Mouse (Mus musculus) CH12.LX (cell line): ENCODE results near the gene Denr. TPM values are rescaled to one million over a fixed set of nuclear protein-coding genes. Genes with fewer than 3 reads are reported as not detected.
A peak's percentile ranks its signal among the peaks of the same experiment; 100 is the strongest.

Experiments used
- DNase-seq: peaks from one replicate; pipeline ENCODE4 v3.0.0-alpha.2; 2013; ENCODE audit errors: extremely low read depth
- H3K27ac ChIP-seq: 2 replicates; pipeline ENCODE4 v1.5.1; 2012; ENCODE audit warnings: low read depth, mild to moderate bottlenecking, control low read depth, moderate library complexity; ENCODE audit not compliant: insufficient read depth
- H3K27me3 ChIP-seq: replicated peaks from 2 replicates; pipeline ENCODE3; 2012; ENCODE audit warnings: inconsistent platforms
- H3K36me3 ChIP-seq, 2 experiments: replicated peaks in 1 of 2; 2 replicates each; pipeline versions ENCODE3 to v1.6.1; 2012; ENCODE audit warnings: inconsistent platforms in 1 of 2, low read length in 1 of 2, mild to moderate bottlenecking in 1 of 2, mixed read lengths in 1 of 2, moderate library complexity in 1 of 2; ENCODE audit not compliant: control insufficient read depth in 1 of 2, insufficient read depth in 1 of 2
- H3K4me1 ChIP-seq, 2 experiments: 2 replicates each; pipeline ENCODE4 v1.6.1; 2012; ENCODE audit warnings: inconsistent platforms in 1 of 2, moderate library complexity in 1 of 2; ENCODE audit not compliant: insufficient read depth in 2 of 2, control insufficient read depth in 1 of 2
- H3K4me2 ChIP-seq: 2 replicates; pipeline ENCODE4 v1.6.1; 2012; ENCODE audit warnings: low read depth, mild to moderate bottlenecking, control low read depth; ENCODE audit not compliant: poor library complexity, insufficient read depth, severe bottlenecking
- H3K4me3 ChIP-seq, 3 experiments: fragments of 150-350 bp in 1 of 3; sonication (generic) in 1 of 3; replicated peaks in 1 of 3; 2 replicates each; pipeline versions ENCODE3 to v1.5.1; 2011 to 2012; ENCODE audit warnings: low read depth in 2 of 3, low read length in 2 of 3, mild to moderate bottlenecking in 2 of 3, moderate library complexity in 2 of 3, control low read depth in 1 of 3, improper control_type of control experiment in 1 of 3, inconsistent platforms in 1 of 3, mixed read lengths in 1 of 3; ENCODE audit not compliant: poor library complexity in 1 of 3
- H3K79me2 ChIP-seq: replicated peaks from 2 replicates; pipeline ENCODE4 v1.6.1; 2012; ENCODE audit warnings: mild to moderate bottlenecking, moderate library complexity; ENCODE audit not compliant: control insufficient read depth, poor library complexity, insufficient read depth, severe bottlenecking; ENCODE audit errors: extremely low read depth
- H3K9ac ChIP-seq: 2 replicates; pipeline ENCODE4 v1.6.1; 2012; ENCODE audit warnings: low read depth, mild to moderate bottlenecking, control low read depth, moderate library complexity; ENCODE audit not compliant: insufficient read depth
- H3K9me3 ChIP-seq: replicated peaks from 2 replicates; pipeline ENCODE3; 2012; ENCODE audit warnings: low read length, inconsistent platforms, mixed read lengths
- BHLHE40 ChIP-seq: IDR thresholded peaks from 2 replicates; pipeline ENCODE4 v1.6.1; 2011; ENCODE audit warnings: mild to moderate bottlenecking, low read depth, low read length, improper control_type of control experiment
- CHD2 ChIP-seq: IDR thresholded peaks from 2 replicates; pipeline ENCODE4 v1.6.1; 2011; ENCODE audit warnings: low read length, improper control_type of control experiment
- CTCF ChIP-seq, 2 experiments: IDR thresholded peaks in 1 of 2; conservative IDR thresholded peaks in 1 of 2; 2 replicates each; pipeline ENCODE4 v1.5.1; 2011 to 2012; ENCODE audit warnings: low read depth in 2 of 2, low read length in 2 of 2, improper control_type of control experiment in 1 of 2, inconsistent platforms in 1 of 2, mild to moderate bottlenecking in 1 of 2, moderate library complexity in 1 of 2
- E2F4 ChIP-seq: IDR thresholded peaks from 2 replicates; pipeline ENCODE4 v1.6.1; 2011; ENCODE audit warnings: low read depth, low read length, improper control_type of control experiment; ENCODE audit not compliant: insufficient replicate concordance
- EP300 ChIP-seq: IDR thresholded peaks from 2 replicates; pipeline ENCODE4 v1.6.1; 2011; ENCODE audit warnings: low read length, improper control_type of control experiment
- ETS1 ChIP-seq: conservative IDR thresholded peaks from 2 replicates; pipeline ENCODE4 v1.6.1; 2012; ENCODE audit warnings: low read depth, mild to moderate bottlenecking, inconsistent platforms, low read length, improper control_type of control experiment, moderate library complexity
- HCFC1 ChIP-seq: IDR thresholded peaks from 2 replicates; pipeline ENCODE4 v1.6.1; 2012; ENCODE audit warnings: low read depth, mild to moderate bottlenecking, inconsistent platforms, low read length, improper control_type of control experiment
- IRF4 ChIP-seq: IDR thresholded peaks from 2 replicates; pipeline ENCODE4 v1.6.1; 2014; ENCODE audit warnings: low read depth, mild to moderate bottlenecking, inconsistent platforms, low read length, improper control_type of control experiment
- MAFK ChIP-seq: IDR thresholded peaks from 2 replicates; pipeline ENCODE4 v1.6.1; 2011; ENCODE audit warnings: low read length, improper control_type of control experiment; ENCODE audit not compliant: insufficient replicate concordance
- MAX ChIP-seq: IDR thresholded peaks from 2 replicates; pipeline ENCODE4 v1.6.1; 2011; ENCODE audit warnings: low read length, improper control_type of control experiment
- MAZ ChIP-seq: IDR thresholded peaks from 2 replicates; pipeline ENCODE4 v1.6.1; 2012; ENCODE audit warnings: low read depth, mild to moderate bottlenecking, inconsistent platforms, low read length, improper control_type of control experiment, moderate library complexity
- MEF2A ChIP-seq: IDR thresholded peaks from 2 replicates; pipeline ENCODE4 v1.6.1; 2014; ENCODE audit warnings: low read depth, mild to moderate bottlenecking, inconsistent platforms, low read length, improper control_type of control experiment, borderline replicate concordance
- MXI1 ChIP-seq: IDR thresholded peaks from 2 replicates; pipeline ENCODE4 v1.6.1; 2011; ENCODE audit warnings: mild to moderate bottlenecking, low read depth, low read length, improper control_type of control experiment
- MYC ChIP-seq: IDR thresholded peaks from 2 replicates; pipeline ENCODE4 v1.6.1; 2011; ENCODE audit warnings: low read depth, mild to moderate bottlenecking, improper control_type of control experiment, low read length
- POLR2A ChIP-seq: IDR thresholded peaks from 2 replicates; pipeline ENCODE4 v1.6.1; 2011; ENCODE audit warnings: low read depth, mild to moderate bottlenecking, improper control_type of control experiment, low read length
- RCOR1 ChIP-seq: conservative IDR thresholded peaks from 2 replicates; pipeline ENCODE4 v1.6.1; 2012; ENCODE audit warnings: low read depth, mild to moderate bottlenecking, inconsistent platforms, low read length, improper control_type of control experiment
- SMC3 ChIP-seq: IDR thresholded peaks from 2 replicates; pipeline ENCODE4 v1.6.1; 2011; ENCODE audit warnings: low read depth, low read length, improper control_type of control experiment
- TBP ChIP-seq: conservative IDR thresholded peaks from 2 replicates; pipeline ENCODE4 v1.6.1; 2011; ENCODE audit warnings: low read depth, low read length, improper control_type of control experiment
- TCF12 ChIP-seq: IDR thresholded peaks from 2 replicates; pipeline ENCODE4 v1.6.1; 2014; ENCODE audit warnings: low read depth, mild to moderate bottlenecking, inconsistent platforms, low read length, improper control_type of control experiment
- ZC3H11A ChIP-seq: IDR thresholded peaks from 2 replicates; pipeline ENCODE4 v1.6.1; 2012; ENCODE audit warnings: low read depth, mild to moderate bottlenecking, inconsistent platforms, low read length, improper control_type of control experiment
- ZNF384 ChIP-seq: IDR thresholded peaks from 2 replicates; pipeline ENCODE4 v1.6.1; 2012; ENCODE audit warnings: low read depth, low read length, improper control_type of control experiment, inconsistent platforms
- dilution Hi-C: fragments of 300-500 bp; cut with MboI; formaldehyde crosslinking; loops from 2 replicates; pipeline ENCODE4 v1.14.3; 2020; ENCODE audit warnings: low sequenced_read_pairs; ENCODE audit not compliant: extremely low pct_unique_long_range_greater_than_20kb, extremely low pct_ligation_motif_present
- in situ Hi-C: fragments of 300-500 bp; cut with MboI; formaldehyde crosslinking; loops from 3 replicates; pipeline ENCODE4 v1.14.3; 2019; ENCODE audit warnings: low sequenced_read_pairs, low pct_ligation_motif_present, low pct_unique_long_range_greater_than_20kb, mixed read lengths
- polyA plus RNA-seq: library from polyadenylated mRNA; unstranded; fragments of >175 nt; gene quantifications from 2 replicates; pipeline ENCODE4 v1.2.1, GENCODE M21; 2012; ENCODE audit warnings: low read depth; ENCODE audit not compliant: insufficient read length
- total RNA-seq, 2 experiments: library from RNA; depleted of rRNA; stranded (reverse); fragments of 300-350 nt in 1 of 2; fragments of >200 nt in 1 of 2; gene quantifications; 2 replicates each; pipeline ENCODE4 v1.2.3; 2012 to 2014

Gene Denr
- total and polyA plus RNA-seq, 3 experiments, result 80.9 to 423 (median 128) TPM

DNA sequence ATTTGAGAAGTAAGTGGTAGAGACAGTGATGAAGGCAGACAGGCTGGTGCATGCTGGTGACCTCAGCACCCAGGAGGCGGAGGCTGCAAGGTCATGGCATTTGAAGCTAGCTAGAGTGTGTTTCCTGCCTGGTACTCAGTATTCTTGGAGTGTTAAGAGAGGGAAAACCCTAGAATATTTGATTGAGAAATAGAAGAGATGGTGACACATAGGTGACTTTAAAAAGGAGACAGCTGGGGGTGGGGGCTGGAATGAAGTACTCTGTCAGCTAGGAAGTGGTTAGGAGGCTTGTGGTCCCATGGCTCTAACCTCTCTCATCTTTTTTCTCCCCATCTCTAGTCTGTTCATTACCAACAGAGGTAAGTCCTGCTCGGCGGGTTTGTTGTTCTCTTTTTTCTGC lies 7.9 kb downstream of the Denr start:
- peaks cover 15 to 80% of the 10 kb centered on the region in 2 experiments for H3K4me1 ChIP-seq
- dilution Hi-C loops, result no loop called here
- no peaks in the 10 kb centered on the region for H3K27me3 ChIP-seq
- peaks cover 52% of the 10 kb centered on the region for H3K79me2 ChIP-seq
- H3K27ac ChIP-seq, result peak overlapping the region; percentile 18; the same call in 1 of the 2 replicates
- H3K4me2 ChIP-seq, result no peak overlapping the region
- peak; percentile 70 for DNase-seq
- H3K9ac ChIP-seq, result no peak overlapping the region
- in situ Hi-C loops, result loop anchor here (5.0 to 25.0 kb wide), 2 partner anchors 53 to 278 kb away; no protein-coding TSS in a partner anchor
- H3K4me3 ChIP-seq, result no peak overlapping the region
- H3K9me3 ChIP-seq, result no peaks in the 10 kb centered on the region
- TF ChIP-seq TCF12, result no peak
- no peak for TF ChIP-seq ZC3H11A
- TF ChIP-seq RCOR1, result no peak
- peak; percentile 29; the same call in 1 of the 2 replicates for TF ChIP-seq EP300
- TF ChIP-seq HCFC1, result no peak
- TF ChIP-seq E2F4, result no peak
- TF ChIP-seq SMC3, result no peak
- TF ChIP-seq ETS1, result peak; percentile 64
- TF ChIP-seq CTCF (conservative IDR thresholded peaks at IDR 0.05 in 1 of 2, IDR thresholded peaks at IDR 0.05 in 1 of 2; ENCODE audit: low read depth in 2 of 2, low read length in 2 of 2), result no peak
- TF ChIP-seq MAFK, result no peak
- H3K36me3 ChIP-seq, result peaks cover 60 to 83% of the 10 kb centered on the region in 2 experiments

DNA sequence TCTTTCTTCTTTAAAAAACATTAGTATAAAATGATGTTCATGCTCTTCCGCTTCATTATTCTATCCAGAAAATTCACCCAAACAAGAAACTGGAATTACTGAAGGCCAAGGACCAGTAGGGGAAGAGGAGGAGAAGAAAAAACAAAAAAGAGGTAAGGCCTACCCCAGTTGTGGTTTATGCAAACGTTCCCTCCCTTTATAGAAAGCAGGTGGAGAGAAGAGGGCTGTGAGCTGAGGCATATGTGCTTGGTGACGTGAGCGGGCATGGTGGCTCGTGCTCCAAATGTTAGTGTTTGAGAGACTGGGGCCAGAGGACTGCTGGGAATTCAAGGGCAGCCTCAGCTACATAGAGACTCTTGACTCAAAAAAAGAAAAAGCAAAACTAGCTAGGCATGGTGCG lies 15.1 kb downstream of the Denr start:
- H3K79me2 ChIP-seq, result peaks cover 33% of the 10 kb centered on the region
- no peak overlapping the region for H3K4me3 ChIP-seq
- dilution Hi-C loops, result no loop called here
- peak overlapping the region; percentile 46 for H3K4me2 ChIP-seq
- H3K27ac ChIP-seq, result peak overlapping the region; percentile 76
- no peak overlapping the region for H3K9ac ChIP-seq
- in situ Hi-C loops, result loop anchor here (25.0 kb wide), 1 partner anchor 285 kb away; no protein-coding TSS in a partner anchor
- H3K36me3 ChIP-seq, result peaks cover 77 to 86% of the 10 kb centered on the region in 2 experiments
- DNase-seq, result peak; percentile 80
- H3K4me1 ChIP-seq, result peaks cover 18 to 60% of the 10 kb centered on the region in 2 experiments
- TF ChIP-seq BHLHE40 (peak; percentile 88), MEF2A (peak; percentile 87), MYC (peak; percentile 64; the same call in 1 of the 2 replicates), MXI1 (peak; percentile 74), POLR2A (0 out of 2 replicates have a peak, but pooled peaks have one; percentile 28), ZNF384 (peak; percentile 78), ETS1 (peak; percentile 78), SMC3 (no peak), MAX (peak; percentile 44; the same call in 1 of the 2 replicates), TBP (no peak), TCF12 (peak; percentile 65), CHD2 (no peak), MAZ (no peak), IRF4 (peak; percentile 16; the same call in 1 of the 2 replicates), RCOR1 (no peak)
- no peaks in the 10 kb centered on the region for H3K9me3 ChIP-seq
- no peaks in the 10 kb centered on the region for H3K27me3 ChIP-seq
